Mouse (Mus musculus) gastrocnemius, postnatal 36 days (tissue): Measurements from ENCODE around the gene Arid4b. TPM values are rescaled to one million over a fixed set of nuclear protein-coding genes. Genes with fewer than 3 reads are reported as not detected.
A peak's percentile ranks its signal among the peaks of the same experiment; 100 is the strongest.
"Not testable (repeated sequence)": the region's sequence is repeated elsewhere in the genome, so short reads cannot be mapped to it uniquely, and the experiment has no call there.

Experiments
- DNase-seq, 2 experiments: peaks; one replicate each; pipeline ENCODE4 v3.0.0; 2022
- intact Hi-C: fragments of 180-260 bp; cut with DNase I; formaldehyde crosslinking; loops from one replicate; pipeline ENCODE4 v1.15.1; 2025
- long read RNA-seq, 2 experiments: library from polyadenylated mRNA; stranded (forward); transcript quantifications; one replicate each; pipeline ENCODE4 v2.0.0; 2021
- total RNA-seq, 2 experiments: library from RNA; stranded (reverse); gene quantifications; 2 replicates each; pipeline ENCODE4 v1.2.3; 2021

The Arid4b gene
- total RNA-seq = 10 to 100 TPM; 10.9 to 11.6 TPM
- long read RNA-seq, experiment 1, full-length matches to known transcripts = 1 of 2 reads
- long read RNA-seq, experiment 1, partial matches to known transcripts = 0 of 2 reads
- long read RNA-seq, experiment 1, other reads (novel, unspliced or antisense) = 1 of 2 reads
- long read RNA-seq, experiment 2, full-length matches to known transcripts = 2 of 2 reads
- long read RNA-seq, experiment 2, partial matches to known transcripts = 0 of 2 reads
- long read RNA-seq, experiment 2, other reads (novel, unspliced or antisense) = 0 of 2 reads

GRCm38 (mm10) chr13:14063013-14063941 is at the start of gene Arid4b, which contains the start of gene Ggps1:
Gene Arid4b, plus strand, starts transcription at chr13:14063232.
Gene Ggps1, minus strand, starts transcription at chr13:14063488.
- intact Hi-C loops = loop anchor here (5.0 to 10.0 kb wide), 3 partner anchors 104 to 178 kb away; partner anchors contain the start of gene B3galnt2
- DNase-seq = peak; percentile 91 to 94

DNA sequence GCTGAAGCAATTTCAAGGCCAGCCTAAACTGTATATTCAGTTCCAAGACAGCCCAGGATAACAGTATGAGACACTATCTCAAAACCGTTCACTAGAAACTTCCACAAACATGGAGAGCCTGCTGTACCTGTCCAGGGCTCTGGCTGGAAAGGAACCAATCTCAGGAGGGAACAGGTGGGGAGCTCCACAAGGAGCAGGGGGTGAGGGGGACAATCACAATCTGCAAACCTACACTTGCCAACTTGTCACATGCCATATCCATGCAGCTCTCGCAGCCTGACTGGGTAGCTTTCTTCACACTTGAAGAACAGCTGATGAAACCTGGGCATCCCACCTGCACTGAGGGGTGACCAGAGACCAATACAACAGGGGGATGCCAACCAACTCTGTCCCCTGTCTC is 49.0 kb upstream of the Arid4b start:
- no peak for DNase-seq
- intact Hi-C loops = no loop called here

DNA sequence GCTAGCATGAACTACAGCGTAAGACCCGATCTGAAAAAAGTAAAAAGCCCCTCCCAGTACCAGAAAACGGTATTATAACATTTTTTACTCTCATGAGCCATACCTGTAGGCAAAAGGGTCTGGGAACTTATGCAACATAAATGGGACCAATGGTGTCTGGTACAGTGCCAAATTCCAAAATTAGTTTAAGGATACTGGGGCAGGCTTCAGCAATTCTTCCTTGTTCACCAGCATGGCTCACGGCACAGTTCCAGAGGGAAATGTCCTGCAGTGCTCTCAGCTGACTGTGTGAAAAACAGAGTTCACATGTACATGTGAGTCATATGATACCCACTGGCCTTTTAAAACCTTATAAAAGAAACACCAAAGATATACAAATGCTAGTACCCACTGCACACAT is 48.5 kb upstream of the Arid4b start:
- DNase-seq = no peak
- intact Hi-C loops = no loop called here

GRCm38 (mm10) chr13:14015609-14016008 is 47.4 kb upstream of the Arid4b start:
- DNase-seq = no peak
- intact Hi-C loops = no loop called here

- no peak for DNase-seq
Observed at GRCm38 (mm10) chr13:14018283-14018682, 44.7 kb upstream of the Arid4b start.

GRCm38 (mm10) chr13:14018852-14019251 is 44.2 kb upstream of the Arid4b start:
- no peak for DNase-seq
- intact Hi-C loops = no loop called here

More at GRCm38 (mm10) chr13:14018283-14018682, 44.7 kb upstream of the Arid4b start:
- intact Hi-C loops = no loop called here

- intact Hi-C loops = not testable (repeated sequence)
Observed at GRCm38 (mm10) chr13:14021417-14021816, 41.6 kb upstream of the Arid4b start.

GRCm38 (mm10) chr13:14025554-14025953 is 37.5 kb upstream of the Arid4b start:
- DNase-seq = no peak
- intact Hi-C loops = no loop called here

More at GRCm38 (mm10) chr13:14021417-14021816, 41.6 kb upstream of the Arid4b start:
- not testable (repeated sequence) for DNase-seq

DNA sequence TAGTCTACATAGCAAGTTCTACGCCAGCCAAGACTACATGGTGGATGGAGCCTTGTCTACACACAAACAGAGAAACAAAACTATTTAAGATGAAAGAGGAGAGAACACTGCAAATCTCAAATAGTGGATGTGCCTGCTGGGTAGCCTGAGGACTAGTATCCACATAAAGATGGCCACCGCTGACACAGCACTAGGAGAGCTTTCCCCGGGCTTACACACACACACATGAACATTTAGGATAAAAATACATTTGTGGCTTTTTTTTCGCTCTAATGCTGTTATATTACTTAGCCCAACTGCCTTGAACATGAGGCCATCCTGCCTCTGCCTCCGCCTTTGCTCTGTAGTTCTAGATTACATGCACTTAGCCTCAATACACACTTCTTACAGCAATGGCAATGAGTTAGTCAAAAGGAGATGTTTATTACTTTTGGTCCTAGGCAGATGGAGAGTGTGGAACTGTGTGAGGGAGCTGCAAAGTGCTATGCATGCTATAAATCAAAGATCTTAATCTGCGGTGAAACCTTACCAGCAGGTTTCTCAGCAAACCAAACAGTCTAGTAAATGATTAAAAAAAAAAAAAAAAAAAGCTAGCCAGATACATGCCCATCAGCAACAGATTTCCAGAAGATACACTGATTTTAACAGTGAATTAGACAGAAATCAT is 36.7 kb upstream of the Arid4b start:
- DNase-seq = no peak

DNA sequence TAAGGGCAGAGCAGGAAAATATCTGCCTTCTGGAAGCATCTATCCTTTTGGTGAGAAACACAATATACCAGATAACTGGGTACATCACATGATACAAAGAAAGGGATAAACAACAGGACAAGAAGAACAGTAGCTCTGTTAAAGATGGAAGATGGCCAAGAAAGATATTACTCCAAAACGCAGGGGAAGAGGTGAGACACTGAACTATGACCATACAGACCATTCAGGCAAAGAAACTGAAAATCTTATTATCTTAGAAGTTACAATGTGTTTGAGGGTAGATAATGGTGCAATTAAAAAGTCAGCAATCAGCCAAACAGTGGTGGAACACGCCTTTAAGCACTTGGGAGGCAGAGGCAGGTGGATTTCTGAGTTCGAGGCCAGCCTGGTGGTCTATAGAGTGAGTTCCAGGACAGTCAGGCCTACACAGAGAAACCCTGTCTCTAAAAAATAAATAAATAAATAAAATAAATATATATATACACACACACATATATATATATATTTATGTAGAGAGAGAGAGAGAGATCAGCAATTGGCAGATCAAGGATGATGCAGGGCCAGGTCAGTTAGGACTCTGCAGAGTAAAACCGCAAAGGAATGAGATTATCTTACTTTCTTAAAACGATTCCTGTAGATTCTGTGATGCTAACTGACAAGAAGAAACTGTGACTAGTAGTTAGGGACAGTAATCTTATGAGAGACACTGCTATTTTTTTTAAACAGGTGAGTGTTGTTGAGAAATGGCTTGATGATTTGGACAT is 29.5 kb upstream of the Arid4b start:
- intact Hi-C loops = no loop called here

More for the DNA sequence above, 36.7 kb upstream of the Arid4b start:
- intact Hi-C loops = no loop called here

DNA sequence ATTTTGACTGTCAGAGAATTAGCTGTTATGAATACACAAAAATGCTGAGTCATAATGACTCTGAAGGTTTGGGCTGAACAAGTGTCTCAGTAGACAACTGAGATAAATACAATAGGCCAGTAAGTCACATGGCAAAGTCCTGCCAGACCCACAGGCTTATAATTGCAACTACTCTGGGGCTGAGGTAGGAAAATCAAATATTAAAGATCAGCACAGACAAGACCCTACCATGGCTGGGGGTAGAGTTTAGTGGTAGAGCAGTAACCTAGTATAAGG is 29.0 kb upstream of the Arid4b start:
- no peak for DNase-seq
- intact Hi-C loops = no loop called here

More for the DNA sequence above, 29.5 kb upstream of the Arid4b start:
- DNase-seq = no peak

- DNase-seq, intact Hi-C loops: not testable (repeated sequence)
Observed at GRCm38 (mm10) chr13:14035352-14035751, 27.7 kb upstream of the Arid4b start.

GRCm38 (mm10) chr13:14035875-14036630 is 27.0 kb upstream of the Arid4b start:
- intact Hi-C loops = no loop called here
- DNase-seq = no peak

GRCm38 (mm10) chr13:14038911-14039291 is 24.1 kb upstream of the Arid4b start:
- DNase-seq = no peak
- intact Hi-C loops = no loop called here

DNA sequence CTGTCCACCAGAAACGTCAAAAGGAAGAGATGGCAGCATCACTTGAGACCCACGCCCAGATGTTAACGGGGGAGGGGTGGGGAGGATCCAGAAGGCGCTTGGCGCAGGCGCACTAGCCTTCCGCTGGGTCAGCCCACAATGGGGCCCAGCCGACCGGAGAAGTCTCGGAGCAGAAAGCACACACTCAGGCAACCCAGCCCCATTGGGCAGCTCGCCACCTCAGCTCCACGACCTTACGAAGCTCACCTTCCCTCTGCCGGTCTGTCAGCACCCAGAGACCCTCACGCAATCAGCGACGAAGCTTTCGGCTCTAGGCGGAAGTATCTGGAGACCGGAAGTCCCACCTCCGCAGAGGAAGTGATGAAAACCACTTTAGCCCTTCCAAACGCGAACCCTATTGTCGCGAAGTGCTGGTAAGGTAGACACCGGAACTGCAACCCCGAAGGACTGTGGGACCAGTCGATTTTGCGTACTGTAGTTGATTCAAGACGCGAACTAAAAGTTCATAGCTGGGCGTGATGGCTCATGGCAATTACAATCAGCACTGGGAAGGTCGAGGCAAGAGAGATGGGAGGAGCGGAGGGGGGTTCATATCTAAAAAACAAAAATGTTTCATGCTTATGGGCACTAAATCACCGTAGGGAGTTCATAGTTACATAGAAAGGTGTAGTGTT is 23.6 kb upstream of the Arid4b start, which contains the start of gene Tbce:
Gene Tbce (minus strand): TSS at position 347 of the 674 bp plus-strand sequence.
- intact Hi-C loops = no loop called here
- DNase-seq = peak; percentile 85 to 91

- DNase-seq = no peak
- intact Hi-C loops = no loop called here
Observed at GRCm38 (mm10) chr13:14040186-14040585, 22.8 kb upstream of the Arid4b start.

DNA sequence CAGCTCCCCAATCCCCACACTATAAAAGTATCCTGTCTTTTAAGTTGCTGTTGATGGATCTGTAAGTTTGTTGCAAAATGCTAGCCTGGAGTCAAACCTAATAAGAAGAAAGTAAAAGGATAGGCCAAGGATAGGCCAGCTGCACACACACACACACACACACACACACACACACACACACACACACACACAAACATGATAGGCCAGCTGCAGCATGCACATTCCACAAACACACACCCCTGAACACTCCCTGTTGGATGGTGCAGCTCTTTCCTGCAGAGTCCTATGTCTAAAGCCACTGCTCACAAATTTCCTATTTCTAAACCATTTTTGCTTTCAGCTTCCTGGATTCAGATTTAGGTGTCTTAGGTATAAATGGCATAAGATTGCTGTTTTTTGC is 19.2 kb upstream of the Arid4b start:
- no peak for DNase-seq
- intact Hi-C loops = no loop called here

DNA sequence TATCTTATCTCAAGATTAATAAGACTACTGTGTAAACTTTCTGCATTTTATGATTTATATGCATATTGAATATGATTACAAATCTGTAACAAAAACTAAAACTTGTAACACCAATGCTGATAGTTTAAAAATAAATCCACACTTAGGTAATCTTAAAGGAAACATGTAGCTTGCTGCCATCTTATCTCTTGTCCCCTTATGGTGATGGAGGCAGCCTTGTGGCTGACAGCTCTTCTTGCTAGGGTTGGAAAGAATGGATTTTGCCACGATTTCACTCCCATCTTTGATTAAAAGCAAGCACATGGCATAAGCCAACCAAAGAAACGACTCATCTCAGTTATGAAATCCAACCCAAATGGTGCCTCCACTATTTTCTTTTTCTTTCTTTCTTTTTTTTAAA is 18.5 kb upstream of the Arid4b start:
- no peak for DNase-seq

GRCm38 (mm10) chr13:14049878-14050277 is 13.2 kb upstream of the Arid4b start:
- no peak for DNase-seq
- intact Hi-C loops = no loop called here

More for the DNA sequence above, 18.5 kb upstream of the Arid4b start:
- intact Hi-C loops = no loop called here
